In the genomic region with DNA sequence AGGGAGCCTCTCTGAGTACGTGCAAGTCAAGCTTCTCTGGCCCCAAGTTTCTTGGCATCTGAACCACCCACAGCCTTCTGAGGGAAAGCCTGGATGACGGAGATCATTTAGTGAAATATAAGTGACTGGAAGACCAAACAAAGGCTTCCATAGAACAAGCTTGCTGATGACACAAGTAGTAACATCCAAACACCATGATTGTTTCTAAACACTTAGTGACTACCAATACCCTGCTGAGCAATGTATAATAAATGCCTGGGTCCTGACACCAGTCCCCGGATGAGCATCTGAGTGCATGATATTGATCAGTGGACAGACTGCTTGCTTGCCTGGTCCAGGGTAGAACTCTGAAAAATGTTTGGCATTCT, we compare ENCODE assay signal across 15 mouse cellular contexts. TPM values are rescaled to one million over a fixed set of nuclear protein-coding genes. Genes with fewer than 3 reads are reported as not detected.
DNase-seq lines count a peak whose midpoint lies in the region; ATAC-seq and TF ChIP-seq lines count a peak whose summit lies in the region.
"Had no signal": no experiment of that assay in that cellular context is flagged by ENCODE, and none has a peak within 500 bp of the region (broad histone marks: within the 10 kb centered on the region; RNA-seq: fewer than 3 reads in every experiment).

No protein-coding gene starts in this region.

- 49% methylated on average over 3 of the region's 3 CpGs for WGBS in kidney, postnatal 0 days
- 39% methylated on average over 3 of the region's 3 CpGs for WGBS in hindbrain, embryonic 14.5 days

- H3K36me3 ChIP-seq in kidney, postnatal 0 days (ENCODE audit: insufficient read depth, low read length), result no peaks in the 10 kb centered on the region
- H3K36me3 ChIP-seq in hindbrain, embryonic 14.5 days (replicated peaks; ENCODE audit: control insufficient read depth, insufficient read depth), result no peaks in the 10 kb centered on the region
- H3K36me3 ChIP-seq: embryonic facial prominence, embryonic 13.5 days; heart, embryonic 13.5 days; neural tube, embryonic 12.5 days had no signal

- no peak overlapping the region for H3K4me3 ChIP-seq in kidney, postnatal 0 days (replicated peaks; ENCODE audit: low read depth, low read length)
- no peak overlapping the region for H3K4me3 ChIP-seq in hindbrain, embryonic 14.5 days (replicated peaks; ENCODE audit: low read length)
- H3K4me3 ChIP-seq: embryonic facial prominence, embryonic 13.5 days; heart, embryonic 13.5 days; neural tube, embryonic 12.5 days had no signal

- no peak for TF ChIP-seq CTCF in kidney, postnatal 0 days (IDR thresholded peaks at IDR 0.05; ENCODE audit: low read depth)

- no peaks in the 10 kb centered on the region for H3K27me3 ChIP-seq in kidney, postnatal 0 days (ENCODE audit: insufficient read depth, low read length)
- H3K27me3 ChIP-seq in hindbrain, embryonic 14.5 days (ENCODE audit: control insufficient read depth, insufficient read depth, low read length), result no peaks in the 10 kb centered on the region
- H3K27me3 ChIP-seq: neural tube, embryonic 12.5 days; Patski had no signal

- no peaks in the 10 kb centered on the region for H3K9me3 ChIP-seq in kidney, postnatal 0 days (replicated peaks; ENCODE audit: low read length)
- no peaks in the 10 kb centered on the region for H3K9me3 ChIP-seq in hindbrain, embryonic 14.5 days (ENCODE audit: control insufficient read depth, low read length)
- H3K9me3 ChIP-seq: embryonic facial prominence, embryonic 13.5 days; heart, embryonic 13.5 days; neural tube, embryonic 12.5 days had no signal

- peaks cover 21% of the 10 kb centered on the region for H3K4me1 ChIP-seq in kidney, postnatal 0 days (replicated peaks; ENCODE audit: insufficient read depth, low read length)
- peaks cover 27% of the 10 kb centered on the region for H3K4me1 ChIP-seq in hindbrain, embryonic 14.5 days (replicated peaks; ENCODE audit: control insufficient read depth, insufficient read depth, low read length)

- peak; percentile 23 for DNase-seq in cerebellum, adult 8-10 months
- DNase-seq in cerebellum, postnatal 14 days, result no peak
- no peak for DNase-seq in kidney, postnatal 0 days (ENCODE audit: low spot score)
- DNase-seq in kidney, adult 11 months, result no peak
- peak; percentile 66 for DNase-seq in MN1 (ENCODE audit: low spot score)
- DNase-seq in hindbrain, embryonic 14.5 days (ENCODE audit: low spot score), result no peak
- no peak for DNase-seq in urinary bladder, postnatal 14 days (ENCODE audit: low spot score)
- DNase-seq in testis, postnatal 14 days (ENCODE audit: low spot score), result no peak
- DNase-seq: adrenal gland, postnatal 36 days; lung, postnatal 10 days; thymus, postnatal 4 days had no signal

- H3K27ac ChIP-seq in kidney, postnatal 0 days, result peak overlapping the region; percentile 60; the same call in 1 of the 2 replicates
- peak overlapping the region; percentile 48; the same call in 1 of the 2 replicates for H3K27ac ChIP-seq in hindbrain, embryonic 14.5 days
- H3K27ac ChIP-seq: embryonic facial prominence, embryonic 13.5 days had no signal

- H3K9ac ChIP-seq in kidney, postnatal 0 days (ENCODE audit: low read depth, low read length), result no peak overlapping the region
- H3K9ac ChIP-seq in hindbrain, embryonic 14.5 days, result no peak overlapping the region
- H3K9ac ChIP-seq: embryonic facial prominence, embryonic 13.5 days; heart, embryonic 13.5 days; neural tube, embryonic 12.5 days had no signal

- no peak overlapping the region for H3K4me2 ChIP-seq in kidney, postnatal 0 days (ENCODE audit: low read length)
- H3K4me2 ChIP-seq in hindbrain, embryonic 14.5 days (replicated peaks), result no peak overlapping the region
- H3K4me2 ChIP-seq: embryonic facial prominence, embryonic 13.5 days had no signal

- ATAC-seq in kidney, postnatal 0 days (replicated peaks; ENCODE audit: low FRiP score, low read depth), result no peak
- ATAC-seq in hindbrain, embryonic 14.5 days (ENCODE audit: low FRiP score), result no peak

RNA-seq across cellular contexts. Expression of a gene that starts 26.9 kb away (rescaled TPM):
- 58.6 and 67.7 TPM in 2 replicates for polyA plus RNA-seq in kidney, postnatal 0 days (2015; fragmentation: Nextera tagmentation; extraction: Ambion mirVana)
- 53.6 and 63.1 TPM in 2 replicates for polyA plus RNA-seq in hindbrain, embryonic 14.5 days (2014; fragmentation: Nextera tagmentation; extraction: Ambion mirVana)

Comparison
In these comparisons a context has a peak if more than half of its experiments do, and no peak if none do; other contexts are left out.
1. DNase-seq: peak in cerebellum, adult 8-10 months (single experiment) and MN1 (single experiment); none in cerebellum, postnatal 14 days (0 of 2), kidney, postnatal 0 days (single experiment), kidney, adult 11 months (single experiment), hindbrain, embryonic 14.5 days (single experiment), urinary bladder, postnatal 14 days (single experiment) and testis, postnatal 14 days (single experiment).